ENCODE assay signal across 8 mouse cellular contexts in genomic region chr15:38420784-38421183, GRCm38 (mm10).
DNase-seq lines count a peak whose midpoint lies in the region; ATAC-seq and TF ChIP-seq lines count a peak whose summit lies in the region.
"Had no signal": no experiment of that assay in that cellular context is flagged by ENCODE, and none has a peak within 500 bp of the region (broad histone marks: within the 10 kb centered on the region; RNA-seq: fewer than 3 reads in every experiment).

No protein-coding gene starts in this region.

- H3K27me3 ChIP-seq in heart, embryonic 14.5 days (ENCODE audit: control insufficient read depth, insufficient read depth, low read length) = no peaks in the 10 kb centered on the region
- no peaks in the 10 kb centered on the region for H3K27me3 ChIP-seq in lung, embryonic 14.5 days (ENCODE audit: insufficient read depth, low read length)

- H3K9me3 ChIP-seq in heart, embryonic 14.5 days (ENCODE audit: control insufficient read depth, low read length) = no peaks in the 10 kb centered on the region
- no peaks in the 10 kb centered on the region for H3K9me3 ChIP-seq in lung, embryonic 14.5 days (ENCODE audit: low read depth, low read length)

- H3K36me3 ChIP-seq in heart, embryonic 14.5 days (ENCODE audit: control insufficient read depth, insufficient read depth, low read length) = no peaks in the 10 kb centered on the region
- H3K36me3 ChIP-seq in lung, embryonic 14.5 days (ENCODE audit: insufficient read depth) = no peaks in the 10 kb centered on the region

- H3K9ac ChIP-seq in heart, embryonic 14.5 days (ENCODE audit: low read length) = no peak overlapping the region
- H3K9ac ChIP-seq in lung, embryonic 14.5 days = no peak overlapping the region

- peaks cover 14 to 22% of the 10 kb centered on the region in 2 experiments for H3K4me1 ChIP-seq in heart, embryonic 14.5 days (ENCODE audit: control insufficient read depth in 2 of 2, insufficient read depth in 2 of 2, low read length in 2 of 2)
- peaks cover 10% of the 10 kb centered on the region for H3K4me1 ChIP-seq in lung, embryonic 14.5 days (ENCODE audit: insufficient read depth)

- ATAC-seq in heart, embryonic 14.5 days (ENCODE audit: insufficient number of reproducible peaks, insufficient read depth, low FRiP score, low read depth) = peak; percentile 51; the same call in 1 of the 2 replicates
- ATAC-seq in lung, embryonic 14.5 days (ENCODE audit: insufficient read depth) = peak; percentile 79
- ATAC-seq in megakaryocyte progenitor cell, adult 5-6 weeks (replicated peaks; ENCODE audit: poor library complexity) = no peak

- no peak for TF ChIP-seq CTCF in lung, embryonic 14.5 days (IDR thresholded peaks at IDR 0.05; ENCODE audit: low read depth)

- no peak overlapping the region for H3K4me2 ChIP-seq in heart, embryonic 14.5 days (ENCODE audit: low read length)
- no peak overlapping the region for H3K4me2 ChIP-seq in lung, embryonic 14.5 days

- WGBS in heart, embryonic 14.5 days = 10% methylated on average over 3 of the region's 3 CpGs
- WGBS in lung, embryonic 14.5 days = 14% methylated on average over 3 of the region's 3 CpGs

- H3K4me3 ChIP-seq in heart, embryonic 14.5 days (ENCODE audit: control insufficient read depth in 1 of 2, insufficient read depth in 1 of 2, low read depth in 1 of 2, low read length in 2 of 2) = no peak overlapping the region
- no peak overlapping the region for H3K4me3 ChIP-seq in lung, embryonic 14.5 days (ENCODE audit: low read depth, low read length)

- DNase-seq in 3T3-L1 (ENCODE audit: low read depth, low spot score) = peak; percentile 74
- peak; percentile 79 for DNase-seq in Muller cell, postnatal 12 days (ENCODE audit: inconsistent ontology term)
- peak; percentile 61 for DNase-seq in lung, embryonic 14.5 days
- no peak for DNase-seq in spleen, postnatal 36 days (ENCODE audit: low spot score in 2 of 2)
- DNase-seq in natural killer cell, adult 2 months (ENCODE audit: low spot score in 2 of 2) = no peak
- DNase-seq: cerebellum, adult 8-10 months had no signal

- H3K27ac ChIP-seq in heart, embryonic 14.5 days (replicated peaks in 1 of 2; ENCODE audit: control insufficient read depth in 1 of 2, insufficient read depth in 1 of 2, low read depth in 2 of 2, low read length in 2 of 2) = peak overlapping the region; percentile 43 to 58
- peak overlapping the region; percentile 1; the same call in 1 of the 2 replicates for H3K27ac ChIP-seq in lung, embryonic 14.5 days (ENCODE audit: low read depth)

Comparison
In these comparisons a context has a peak if more than half of its experiments do, and no peak if none do; other contexts are left out.
1. DNase-seq: peak in 3T3-L1 (single experiment), Muller cell, postnatal 12 days (single experiment) and lung, embryonic 14.5 days (single experiment); none in spleen, postnatal 36 days (0 of 2) and natural killer cell, adult 2 months (0 of 2).